Mouse (Mus musculus) neural tube, embryonic 12.5 days (tissue): ENCODE measurements around the gene Olfr263. TPM values are rescaled to one million over a fixed set of nuclear protein-coding genes. Genes with fewer than 3 reads are reported as not detected.

Experiments
- ATAC-seq: fragments of 200-750 bp; cut with Nextera tagmentation; 2 replicates; pipeline ENCODE4 v1.8.0; 2017; ENCODE audit warnings: low read depth, mild to moderate bottlenecking, moderate TSS enrichment, moderate library complexity; ENCODE audit not compliant: low FRiP score
- H3K27ac ChIP-seq: fragments of 300-500 bp; sonication (generic); 2 replicates; pipeline ENCODE4 v1.5.1; 2016
- H3K27me3 ChIP-seq: fragments of 300-500 bp; sonication (generic); replicated peaks from 2 replicates; pipeline ENCODE4 v1.6.1; 2016; ENCODE audit warnings: mild to moderate bottlenecking
- H3K36me3 ChIP-seq: fragments of 300-500 bp; sonication (generic); 2 replicates; pipeline ENCODE4 v1.6.1; 2016; ENCODE audit warnings: mild to moderate bottlenecking
- H3K4me1 ChIP-seq: fragments of 300-500 bp; sonication (generic); 2 replicates; pipeline ENCODE4 v1.6.1; 2016
- H3K4me2 ChIP-seq: fragments of 300-500 bp; sonication (generic); replicated peaks from 2 replicates; pipeline ENCODE4 v1.6.1; 2016; ENCODE audit warnings: mild to moderate bottlenecking
- H3K4me3 ChIP-seq: fragments of 300-500 bp; sonication (generic); 2 replicates; pipeline ENCODE4 v1.5.1; 2016
- H3K9ac ChIP-seq: fragments of 300-500 bp; sonication (generic); 2 replicates; pipeline ENCODE4 v1.6.1; 2016; ENCODE audit warnings: mild to moderate bottlenecking
- H3K9me3 ChIP-seq: fragments of 300-500 bp; sonication (generic); 2 replicates; pipeline ENCODE4 v1.6.1; 2016; ENCODE audit warnings: mild to moderate bottlenecking
- WGBS: fragments of 180-500 bp; shearing (Covaris S2); methylation state at CpG from one replicate; pipeline ENCODE4 v1.1.7; 2016; 5-methylcytosine and 5-hydroxymethylcytosine counted together
- polyA plus RNA-seq: library from polyadenylated mRNA; unstranded; fragments of >200 nt; fragmentation: Nextera tagmentation; extraction: Ambion mirVana; gene quantifications from 2 replicates; pipeline ENCODE4 v1.2.1, GENCODE M21; 2016

The Olfr263 gene
- polyA plus RNA-seq, 1 experiment from 2014 or later: not detected

GRCm38 (mm10) chr13:21171156-21171530 lies 41.7 kb downstream of the Olfr263 start:
- Histone ChIP-seq H3K9me3 (no peaks in the 10 kb centered on the region), H3K4me1 (peaks cover 9% of the 10 kb centered on the region), H3K36me3 (no peaks in the 10 kb centered on the region), H3K27ac (no peak overlapping the region), H3K9ac (no peak overlapping the region), H3K27me3 (no peaks in the 10 kb centered on the region), H3K4me3 (peak overlapping the region; percentile 24), H3K4me2 (peak overlapping the region; percentile 65)
- 8% methylated on average over 15 of the region's 15 CpGs for WGBS
- no peak for ATAC-seq

GRCm38 (mm10) chr13:21171600-21172150 lies 42.2 kb downstream of the Olfr263 start:
- Histone ChIP-seq H3K4me1 (peaks cover 9% of the 10 kb centered on the region), H3K9me3 (no peaks in the 10 kb centered on the region), H3K27me3 (no peaks in the 10 kb centered on the region), H3K9ac (peak overlapping the region; percentile 35; the same call in 1 of the 2 replicates), H3K36me3 (no peaks in the 10 kb centered on the region), H3K4me2 (peak overlapping the region; percentile 65), H3K4me3 (peak overlapping the region; percentile 47), H3K27ac (no peak overlapping the region)
- ATAC-seq: peak; percentile 31; the same call in 1 of the 2 replicates
- WGBS: under 1% methylated on average over 12 of the region's 12 CpGs

GRCm38 (mm10) chr13:21172241-21173027 lies 43.0 kb downstream of the Olfr263 start:
- H3K4me1 ChIP-seq: peaks cover 9% of the 10 kb centered on the region
- no peak overlapping the region for H3K9ac ChIP-seq
- WGBS: 1% methylated on average over 16 of the region's 16 CpGs
- no peaks in the 10 kb centered on the region for H3K9me3 ChIP-seq
- peak; percentile 41 for ATAC-seq
- no peaks in the 10 kb centered on the region for H3K27me3 ChIP-seq
- peak overlapping the region; percentile 65 for H3K4me2 ChIP-seq
- H3K36me3 ChIP-seq: no peaks in the 10 kb centered on the region
- H3K4me3 ChIP-seq: peak overlapping the region; percentile 32
- no peak overlapping the region for H3K27ac ChIP-seq

GRCm38 (mm10) chr13:21173072-21173471 lies 43.6 kb downstream of the Olfr263 start:
- peaks cover 9% of the 10 kb centered on the region for H3K4me1 ChIP-seq
- 0 out of 2 replicates have a peak overlapping the region, but pooled peaks have one; percentile 13 for H3K9ac ChIP-seq
- H3K27me3 ChIP-seq: no peaks in the 10 kb centered on the region
- no peaks in the 10 kb centered on the region for H3K36me3 ChIP-seq
- no peaks in the 10 kb centered on the region for H3K9me3 ChIP-seq
- H3K27ac ChIP-seq: no peak overlapping the region
- peak overlapping the region; percentile 32 for H3K4me3 ChIP-seq
- ATAC-seq: no peak
- WGBS: under 1% methylated on average over 11 of the region's 11 CpGs
- peak overlapping the region; percentile 65 for H3K4me2 ChIP-seq

- no peak overlapping the region for H3K4me2 ChIP-seq
- no peaks in the 10 kb centered on the region for H3K27me3 ChIP-seq
- no peak overlapping the region for H3K27ac ChIP-seq
- H3K4me1 ChIP-seq: peaks cover 17% of the 10 kb centered on the region
- WGBS: 75% methylated on average over 11 of the region's 11 CpGs
- no peaks in the 10 kb centered on the region for H3K36me3 ChIP-seq
- H3K9ac ChIP-seq: no peak overlapping the region
- H3K4me3 ChIP-seq: no peak overlapping the region
- no peak for ATAC-seq
- H3K9me3 ChIP-seq: no peaks in the 10 kb centered on the region
These were observed 47.3 kb downstream of the Olfr263 start for GRCm38 (mm10) chr13:21176733-21177132.

GRCm38 (mm10) chr13:21177657-21178056 lies 48.2 kb downstream of the Olfr263 start:
- ATAC-seq: no peak

GRCm38 (mm10) chr13:21178364-21178763 lies 48.9 kb downstream of the Olfr263 start:
- Histone ChIP-seq H3K36me3 (peaks cover 15% of the 10 kb centered on the region), H3K4me3 (no peak overlapping the region), H3K27me3 (no peaks in the 10 kb centered on the region), H3K9me3 (no peaks in the 10 kb centered on the region), H3K9ac (no peak overlapping the region), H3K4me2 (peak overlapping the region; percentile 68; the same call in 1 of the 2 replicates), H3K27ac (no peak overlapping the region), H3K4me1 (peaks cover 29% of the 10 kb centered on the region)
- 80% methylated on average over 5 of the region's 5 CpGs for WGBS
- no peak for ATAC-seq

More at GRCm38 (mm10) chr13:21177657-21178056, 48.2 kb downstream of the Olfr263 start:
- H3K36me3 ChIP-seq: peaks cover 8% of the 10 kb centered on the region
- WGBS: 68% methylated on average over 5 of the region's 5 CpGs
- H3K27me3 ChIP-seq: no peaks in the 10 kb centered on the region
- H3K9me3 ChIP-seq: no peaks in the 10 kb centered on the region
- no peak overlapping the region for H3K27ac ChIP-seq
- H3K4me2 ChIP-seq: no peak overlapping the region
- H3K4me1 ChIP-seq: peaks cover 26% of the 10 kb centered on the region
- no peak overlapping the region for H3K9ac ChIP-seq
- no peak overlapping the region for H3K4me3 ChIP-seq

- Histone ChIP-seq H3K4me2 (peak within 1 kb of the TSS; percentile 68), H3K36me3 (peaks cover 24% of the 10 kb centered on the region), H3K4me1 (peaks cover 29% of the 10 kb centered on the region), H3K27ac (peak within 1 kb of the TSS; percentile 87), H3K9me3 (no peaks in the 10 kb centered on the region), H3K27me3 (no peaks in the 10 kb centered on the region), H3K4me3 (peak within 1 kb of the TSS; percentile 95), H3K9ac (peak within 1 kb of the TSS; percentile 83)
- peak; percentile 52 for ATAC-seq
- WGBS: under 1% methylated on average over 15 of the region's 15 CpGs
These were observed 49.9 kb downstream of the Olfr263 start, which contains the start of gene Trim27 for GRCm38 (mm10) chr13:21179367-21179723. Gene Trim27, plus strand, starts transcription at chr13:21179445.

GRCm38 (mm10) chr13:21179724-21180550 lies 50.5 kb downstream of the Olfr263 start:
- H3K27me3 ChIP-seq: no peaks in the 10 kb centered on the region
- WGBS: under 1% methylated on average over 79 of the region's 80 CpGs
- peak overlapping the region; percentile 68 for H3K4me2 ChIP-seq
- H3K9ac ChIP-seq: peak overlapping the region; percentile 83
- H3K27ac ChIP-seq: peak overlapping the region; percentile 87
- H3K36me3 ChIP-seq: peaks cover 30% of the 10 kb centered on the region
- no peaks in the 10 kb centered on the region for H3K9me3 ChIP-seq
- peaks cover 29% of the 10 kb centered on the region for H3K4me1 ChIP-seq
- peak; percentile 97 for ATAC-seq
- peak overlapping the region; percentile 95 for H3K4me3 ChIP-seq

- Histone ChIP-seq H3K4me2 (peak overlapping the region; percentile 68), H3K4me3 (peak overlapping the region; percentile 95), H3K4me1 (peaks cover 34% of the 10 kb centered on the region), H3K27ac (peak overlapping the region; percentile 87), H3K36me3 (peaks cover 39% of the 10 kb centered on the region), H3K27me3 (no peaks in the 10 kb centered on the region), H3K9me3 (no peaks in the 10 kb centered on the region), H3K9ac (peak overlapping the region; percentile 83)
- peak; percentile 60 for ATAC-seq
- WGBS: under 1% methylated on average over 71 of the region's 71 CpGs
These were observed 51.4 kb downstream of the Olfr263 start for GRCm38 (mm10) chr13:21180551-21181530.

GRCm38 (mm10) chr13:21181996-21182395 lies 52.6 kb downstream of the Olfr263 start:
- no peaks in the 10 kb centered on the region for H3K27me3 ChIP-seq
- peaks cover 34% of the 10 kb centered on the region for H3K4me1 ChIP-seq
- H3K9me3 ChIP-seq: no peaks in the 10 kb centered on the region
- peaks cover 49% of the 10 kb centered on the region for H3K36me3 ChIP-seq
- H3K4me2 ChIP-seq: peak overlapping the region; percentile 68
- ATAC-seq: no peak
- no peak overlapping the region for H3K27ac ChIP-seq
- WGBS: 80% methylated on average over 7 of the region's 7 CpGs
- peak overlapping the region; percentile 95; the same call in 1 of the 2 replicates for H3K4me3 ChIP-seq
- H3K9ac ChIP-seq: 0 out of 2 replicates have a peak overlapping the region, but pooled peaks have one; percentile 29
